Mouse (Mus musculus) gastrocnemius, postnatal 4 days (tissue): ENCODE results near the gene Fam129a. TPM values are rescaled to one million over a fixed set of nuclear protein-coding genes. Genes with fewer than 3 reads are reported as not detected.

Source experiments
- DNase-seq, 2 experiments: peaks; one replicate each; pipeline ENCODE4 v3.0.0; 2021 to 2022; ENCODE audit warnings: low spot score in 2 of 2, mixed read lengths in 2 of 2
- total RNA-seq, 2 experiments: library from RNA; stranded (reverse); gene quantifications; 2 replicates each; pipeline ENCODE4 v1.2.3; 2021

Gene Fam129a
- total RNA-seq, 2 experiments from 2014 or later, result 55.7 to 66.2 TPM

DNA sequence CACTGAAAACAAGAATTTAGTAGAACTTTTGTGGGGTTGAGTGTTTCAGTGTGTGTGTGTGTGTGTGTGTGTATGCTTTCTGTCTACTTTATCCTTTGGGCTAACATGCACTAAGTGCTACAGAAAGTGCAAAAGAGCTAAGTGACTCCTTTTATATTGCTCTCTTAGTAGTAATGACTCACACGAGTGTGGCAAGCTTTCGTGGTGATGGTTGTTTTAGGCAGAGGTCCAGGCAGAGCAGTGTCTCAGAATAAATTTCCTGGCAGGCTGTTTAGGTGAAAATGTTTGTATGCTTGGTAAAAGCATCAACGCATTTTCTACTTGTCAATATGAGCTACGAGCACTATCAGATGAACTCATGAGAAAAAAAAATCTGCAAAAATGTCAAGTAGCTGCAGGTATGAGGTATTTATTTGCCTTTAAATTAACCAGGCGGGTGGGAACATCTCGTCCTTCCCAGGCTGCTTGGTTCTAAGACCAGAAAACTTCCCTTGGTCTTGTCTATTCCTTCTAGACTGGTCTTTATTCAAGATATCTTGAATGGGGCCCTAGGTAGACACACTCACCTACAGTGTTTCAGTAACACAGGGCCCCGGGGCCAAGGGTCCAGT, 119.7 kb downstream of the Fam129a start:
- DNase-seq, result no peak

GRCm38 (mm10) chr1:151692867-151693266, 121.9 kb downstream of the Fam129a start:
- peak in 1 of 2 experiments; percentile 74 for DNase-seq

DNA sequence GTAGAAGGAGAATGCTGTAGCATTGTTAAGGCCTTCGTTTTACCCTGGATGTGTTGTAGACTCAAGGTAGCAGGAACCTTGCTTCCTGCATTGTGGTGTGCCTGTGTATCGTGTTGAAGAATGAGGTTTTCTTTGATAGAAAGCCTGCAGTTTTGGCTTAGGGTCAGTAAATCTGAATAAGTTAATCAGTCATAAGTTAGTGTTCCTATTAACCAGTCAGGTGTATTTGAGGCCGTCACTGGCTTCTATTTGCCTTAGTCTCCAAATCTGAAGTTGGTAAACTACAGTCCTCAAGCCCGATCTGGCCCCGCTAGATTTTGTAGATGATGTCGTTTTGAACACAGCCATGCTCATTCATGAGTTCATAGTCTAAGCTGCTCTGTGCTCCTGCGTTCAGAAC, 125.8 kb downstream of the Fam129a start:
- DNase-seq, result no peak

DNA sequence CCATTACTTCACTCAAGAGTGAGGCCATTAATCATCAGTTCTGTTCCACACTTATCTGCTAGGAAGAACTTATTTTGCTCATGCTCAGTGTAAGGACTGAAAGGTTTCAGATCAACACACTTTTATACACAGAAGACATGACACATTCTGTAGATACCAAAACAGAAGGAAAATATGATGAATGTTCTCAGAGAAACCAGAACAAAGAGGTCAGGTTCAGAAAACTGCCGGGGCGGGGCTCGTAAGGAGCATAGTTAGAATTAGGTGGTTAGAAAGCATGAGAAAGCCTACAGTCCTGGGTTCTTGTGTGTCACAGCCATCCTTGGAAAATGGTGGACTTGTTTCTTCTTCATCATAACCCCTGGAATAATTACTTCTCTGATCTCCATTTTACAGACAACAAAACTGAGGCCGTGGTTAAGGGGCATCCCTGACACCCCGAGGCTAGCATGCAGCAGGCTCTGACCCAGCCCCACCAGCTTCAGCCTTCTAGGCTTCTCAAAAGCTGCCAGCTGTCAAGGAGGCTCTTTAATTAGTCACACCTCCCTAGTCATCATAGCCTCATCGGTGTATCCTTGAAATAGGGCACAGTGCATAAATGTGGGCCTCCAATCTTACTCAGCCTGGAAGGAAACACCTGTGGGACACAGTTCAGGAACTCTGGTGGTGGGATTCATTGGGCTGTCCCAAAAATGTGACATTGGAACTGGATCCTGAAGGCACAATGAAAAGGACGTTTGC, 127.1 kb downstream of the Fam129a start:
- DNase-seq, result no peak

DNA sequence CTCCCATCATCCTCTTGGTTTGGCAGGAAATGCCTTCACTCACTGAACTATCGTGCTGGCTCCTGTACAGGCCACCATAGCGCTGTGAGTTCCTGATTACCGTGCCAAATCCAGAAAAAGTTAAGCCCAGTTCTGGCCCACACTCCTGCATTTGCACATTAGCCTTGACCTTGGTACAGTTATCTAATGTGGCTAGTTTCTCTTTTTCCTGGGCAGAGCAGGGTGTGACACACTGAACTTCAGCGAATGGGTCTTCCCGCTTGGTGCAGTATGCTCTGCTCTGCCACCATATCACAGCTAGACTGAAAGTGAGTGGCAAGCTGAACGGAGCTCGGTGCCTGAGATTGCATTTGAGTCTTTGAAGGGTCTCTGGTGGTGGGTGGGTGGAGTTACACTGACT, 128.4 kb downstream of the Fam129a start:
- DNase-seq, result no peak

DNA sequence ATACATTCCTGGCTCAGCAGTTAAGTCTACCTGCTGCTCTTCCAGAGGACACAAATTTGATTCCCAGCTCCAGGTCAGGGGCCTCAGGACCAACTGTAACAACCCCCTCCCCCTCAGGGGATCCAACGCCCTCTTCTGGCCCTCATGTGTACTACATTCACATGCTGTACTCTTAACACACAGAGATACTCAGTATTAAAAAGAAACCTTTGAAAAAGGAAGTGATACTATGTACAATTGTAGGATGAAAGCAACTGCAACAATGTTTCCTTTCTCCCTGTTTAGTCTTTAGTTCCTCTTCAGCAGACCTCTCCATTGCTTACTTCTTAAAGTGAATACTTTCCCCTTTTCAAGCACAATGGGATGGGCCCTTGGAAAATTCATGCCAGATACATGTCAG, 131.8 kb downstream of the Fam129a start:
- no peak for DNase-seq

GRCm38 (mm10) chr1:151705723-151706396, 134.9 kb downstream of the Fam129a start:
- DNase-seq, result peak; percentile 51 to 80

DNA sequence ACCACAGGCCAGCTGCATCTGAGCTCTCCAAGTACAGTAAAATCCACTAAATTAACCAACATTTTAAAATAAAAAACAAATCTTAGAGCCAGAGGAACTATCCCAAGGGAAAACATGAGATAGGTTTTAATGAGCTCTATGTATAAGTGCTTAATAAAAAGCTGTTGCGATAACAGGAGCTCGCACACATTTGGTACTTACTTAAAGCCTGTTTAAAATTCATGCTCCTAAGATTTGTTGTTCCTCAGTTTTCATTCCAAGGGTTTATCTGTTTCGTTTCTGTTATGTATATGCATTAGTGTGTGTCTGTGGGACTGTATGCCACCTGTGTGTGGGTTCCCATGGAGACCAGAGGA, 135.4 kb downstream of the Fam129a start:
- no peak for DNase-seq

GRCm38 (mm10) chr1:151708966-151709733, 138.2 kb downstream of the Fam129a start:
- DNase-seq, result no peak

- no peak for DNase-seq
Observed at GRCm38 (mm10) chr1:151709734-151710022, 138.7 kb downstream of the Fam129a start.

GRCm38 (mm10) chr1:151710424-151711055, 139.6 kb downstream of the Fam129a start:
- DNase-seq, result no peak

DNA sequence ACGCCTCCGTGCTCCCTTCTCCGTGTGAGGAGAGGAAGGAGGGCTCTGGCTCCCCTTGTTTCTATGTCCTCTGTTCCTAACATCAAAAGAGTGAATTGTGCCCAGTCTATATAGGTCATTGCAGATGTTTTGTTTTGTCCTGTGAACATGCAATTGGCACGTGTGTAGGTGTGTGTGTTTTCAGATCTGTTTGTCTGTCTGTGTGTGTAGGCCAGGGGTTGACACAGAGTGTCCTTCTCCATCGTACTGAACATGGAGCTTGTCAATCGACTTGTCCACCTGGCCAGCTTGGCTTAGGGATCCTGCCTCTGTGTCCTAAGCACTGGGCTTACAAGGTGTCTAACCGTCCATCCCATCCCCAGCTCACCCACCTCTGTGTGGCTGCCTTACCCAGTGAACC, 140.1 kb downstream of the Fam129a start:
- no peak for DNase-seq

- DNase-seq, result no peak
Observed at GRCm38 (mm10) chr1:151712664-151713063, 141.7 kb downstream of the Fam129a start.

DNA sequence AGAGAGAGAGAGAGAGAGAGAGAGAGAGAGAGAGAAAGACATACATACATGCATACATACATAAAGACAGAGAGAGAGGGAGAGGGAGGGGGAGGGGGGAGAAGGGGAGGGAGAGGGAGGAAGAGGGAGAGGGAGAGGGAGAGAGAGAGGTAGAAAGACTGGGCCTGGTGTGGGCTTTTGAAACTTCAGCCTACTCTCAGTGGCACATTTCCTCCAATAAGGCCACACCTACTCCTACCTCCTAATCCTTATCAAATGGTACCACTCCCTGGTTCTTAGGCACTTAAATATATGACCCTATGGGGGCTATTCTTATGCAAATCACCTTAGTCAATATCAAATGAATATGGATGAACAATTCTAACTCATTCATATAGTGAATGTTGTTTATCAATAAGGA, 142.6 kb downstream of the Fam129a start:
- DNase-seq, result no peak

- DNase-seq, result no peak
Observed at GRCm38 (mm10) chr1:151716024-151716710, 145.2 kb downstream of the Fam129a start.

DNA sequence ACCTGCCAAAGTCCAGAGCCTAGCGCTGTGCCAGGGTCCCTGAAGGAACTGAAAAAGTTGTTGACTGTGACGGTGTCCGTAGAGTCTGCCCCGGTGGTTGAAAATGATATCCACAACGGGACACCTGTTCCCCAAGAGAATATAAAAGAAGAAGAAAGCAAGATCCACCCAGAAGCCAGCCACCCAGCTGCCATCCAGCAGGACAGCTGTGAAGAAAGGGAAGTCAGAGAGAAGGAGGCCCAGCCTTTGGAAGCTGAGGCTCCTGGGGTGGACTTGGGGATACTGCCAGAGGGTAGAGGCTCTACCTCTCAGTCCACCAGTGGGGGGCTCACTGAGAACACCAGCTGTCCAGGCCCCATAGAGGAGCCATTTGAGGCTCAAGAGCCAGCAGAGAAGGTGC, 146.6 kb downstream of the Fam129a start:
- no peak for DNase-seq

DNA sequence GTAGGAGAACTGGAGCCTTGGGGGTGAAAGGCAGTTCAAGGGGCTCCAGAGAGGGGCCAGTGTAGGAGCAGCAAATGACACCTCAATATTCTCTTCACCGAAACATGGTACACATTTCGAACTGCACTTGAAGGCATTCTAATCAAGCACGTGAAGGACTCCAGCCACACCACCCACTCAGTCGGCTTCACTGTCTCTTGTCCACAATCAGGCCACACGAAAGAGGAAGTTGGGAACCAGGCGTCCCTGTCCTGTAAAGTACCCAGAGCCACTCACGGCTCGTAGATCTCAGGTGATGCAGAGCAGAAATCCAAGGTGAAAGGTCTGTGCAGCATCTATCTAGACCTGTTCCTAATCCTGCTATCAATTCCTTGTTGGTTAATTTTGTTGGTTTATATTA, 147.6 kb downstream of the Fam129a start:
- DNase-seq, result no peak

DNA sequence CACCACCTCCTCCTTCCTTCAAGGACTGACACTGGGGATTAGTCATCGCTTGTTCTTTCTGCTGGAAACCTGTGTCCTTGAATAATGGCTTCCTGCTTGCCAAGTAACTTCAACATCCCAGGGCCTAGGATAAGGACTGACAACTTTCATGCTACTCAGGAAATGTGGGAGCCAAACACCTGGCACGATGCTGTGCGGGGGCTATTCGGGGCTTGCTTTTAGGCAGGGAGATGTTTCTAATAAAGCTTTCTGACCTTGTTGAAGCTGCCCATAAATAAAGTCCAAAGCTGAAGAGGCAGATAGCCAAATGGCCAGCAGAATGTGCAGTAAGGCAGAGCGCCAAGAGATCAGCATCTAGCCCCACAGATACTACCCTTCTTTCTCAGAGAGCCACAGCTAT, 148.9 kb downstream of the Fam129a start:
- no peak for DNase-seq

DNA sequence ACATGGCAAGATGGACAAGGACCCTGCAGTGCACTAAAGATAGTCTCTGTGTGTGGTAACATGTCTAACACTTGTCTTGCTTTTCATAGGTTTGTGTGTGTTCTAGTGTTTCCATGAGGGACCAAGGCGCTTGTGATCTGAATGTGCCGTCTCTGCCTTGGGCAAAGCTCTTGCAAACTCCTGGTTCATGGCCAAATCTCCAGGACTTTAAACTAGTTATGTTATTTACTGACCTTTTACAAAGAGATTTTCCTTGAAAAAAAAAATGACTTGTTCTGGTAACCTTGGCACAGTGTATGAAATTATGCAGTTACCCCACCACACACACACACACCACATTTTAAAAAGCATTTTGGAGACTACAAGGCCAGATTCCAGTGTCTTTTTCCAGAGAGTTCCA, 149.6 kb downstream of the Fam129a start:
- no peak for DNase-seq

GRCm38 (mm10) chr1:151721357-151721983, 150.5 kb downstream of the Fam129a start:
- DNase-seq, result no peak
